Mouse (Mus musculus) ES-E14 (cell line): Measurements from ENCODE around the gene Ywhab.

Experiments
- MAFK ChIP-seq: IDR thresholded peaks from 2 replicates; pipeline ENCODE4 v1.6.1; 2014; ENCODE audit warnings: mild to moderate bottlenecking, low read depth, low read length, inconsistent platforms; ENCODE audit not compliant: insufficient read depth
- ZNF384 ChIP-seq: IDR thresholded peaks from 2 replicates; pipeline ENCODE4 v1.6.1; 2012; ENCODE audit warnings: low read depth, low read length, inconsistent platforms

GRCm38 (mm10) chr2:164010944-164011343 lies 16.2 kb downstream of the Ywhab start:
- no peak for TF ChIP-seq ZNF384
- TF ChIP-seq MAFK = no peak
